In the genomic region with DNA sequence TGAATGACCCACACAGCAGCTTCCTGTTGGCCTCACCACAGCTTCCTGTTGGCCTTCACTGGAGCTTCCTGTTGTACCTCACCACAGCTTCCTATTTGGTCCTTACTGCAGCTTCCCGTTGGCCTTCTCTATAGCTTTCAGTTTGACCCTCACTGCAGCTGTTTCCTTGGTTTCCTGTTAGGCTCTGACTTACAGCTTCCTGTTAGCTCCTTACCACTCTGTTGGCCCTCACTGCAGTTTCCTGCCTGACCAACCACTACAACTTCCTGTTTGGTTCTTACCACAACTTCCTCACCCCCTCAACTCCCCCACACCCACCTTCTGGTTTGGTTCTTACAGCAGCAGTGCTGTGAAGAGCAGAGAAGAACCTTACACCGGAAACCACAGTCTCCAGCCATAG, we compare ENCODE assay signal across 10 mouse cellular contexts.
DNase-seq lines count a peak whose midpoint lies in the region; ATAC-seq and TF ChIP-seq lines count a peak whose summit lies in the region.
"Had no signal": no experiment of that assay in that cellular context is flagged by ENCODE, and none has a peak within 500 bp of the region (broad histone marks: within the 10 kb centered on the region; RNA-seq: fewer than 3 reads in every experiment).

No protein-coding gene starts in this region.

- no peak for DNase-seq in hindbrain, embryonic 11.5 days (ENCODE audit: low spot score)
- DNase-seq in liver, embryonic 14.5 days (ENCODE audit: low read depth in 3 of 3, low spot score in 3 of 3), result peak in 2 of 3 experiments; percentile 2 to 23
- peak; percentile 76 to 80 for DNase-seq in spleen, postnatal 36 days (ENCODE audit: low spot score in 2 of 2)
- DNase-seq in adipocyte (ENCODE audit: low spot score), result no peak
- DNase-seq in adrenal gland, postnatal 36 days, result no peak
- no peak for DNase-seq in layer of hippocampus, adult 8-10 months (ENCODE audit: low spot score in 2 of 2)

- TF ChIP-seq CTCF in liver, embryonic 14.5 days (IDR thresholded peaks at IDR 0.05; ENCODE audit: low read depth), result no peak

- peak overlapping the region; percentile 69 for H3K27ac ChIP-seq in hindbrain, embryonic 13.5 days
- no peak overlapping the region for H3K27ac ChIP-seq in hindbrain, embryonic 11.5 days (ENCODE audit: low read depth, low read length)
- no peak overlapping the region for H3K27ac ChIP-seq in liver, embryonic 14.5 days
- H3K27ac ChIP-seq: embryonic facial prominence, embryonic 12.5 days had no signal

- no peak for TF ChIP-seq EP300 in liver, embryonic 14.5 days (IDR thresholded peaks at IDR 0.05; ENCODE audit: low read depth)

- no peak overlapping the region for H3K4me3 ChIP-seq in hindbrain, embryonic 13.5 days
- H3K4me3 ChIP-seq in hindbrain, embryonic 11.5 days (ENCODE audit: low read depth, low read length), result no peak overlapping the region
- H3K4me3 ChIP-seq in liver, embryonic 14.5 days (ENCODE audit: insufficient read depth in 1 of 2, low read depth in 2 of 2, low read length in 2 of 2), result no peak overlapping the region
- H3K4me3 ChIP-seq: embryonic facial prominence, embryonic 12.5 days had no signal

- 0 out of 2 replicates have a peak, but pooled peaks cover 3% of the 10 kb centered on the region for H3K27me3 ChIP-seq in hindbrain, embryonic 13.5 days
- H3K27me3 ChIP-seq in hindbrain, embryonic 11.5 days (ENCODE audit: control insufficient read depth, insufficient read depth, low read length), result no peaks in the 10 kb centered on the region; the same call in 1 of the 2 replicates
- H3K27me3 ChIP-seq in liver, embryonic 14.5 days (ENCODE audit: control insufficient read depth, insufficient read depth, low read length), result no peaks in the 10 kb centered on the region
- H3K27me3 ChIP-seq: embryonic facial prominence, embryonic 12.5 days; Patski had no signal

- no peak overlapping the region for H3K4me2 ChIP-seq in hindbrain, embryonic 13.5 days
- no peak overlapping the region for H3K4me2 ChIP-seq in hindbrain, embryonic 11.5 days (replicated peaks; ENCODE audit: low read depth, low read length)
- no peak overlapping the region for H3K4me2 ChIP-seq in liver, embryonic 14.5 days (ENCODE audit: low read depth)
- H3K4me2 ChIP-seq: embryonic facial prominence, embryonic 12.5 days had no signal

- peaks cover 14% of the 10 kb centered on the region for H3K4me1 ChIP-seq in hindbrain, embryonic 13.5 days (replicated peaks)
- no peaks in the 10 kb centered on the region for H3K4me1 ChIP-seq in hindbrain, embryonic 11.5 days (replicated peaks; ENCODE audit: control insufficient read depth, insufficient read depth, low read length)
- no peaks in the 10 kb centered on the region; a peak in 1 of 4 replicates for H3K4me1 ChIP-seq in liver, embryonic 14.5 days (replicated peaks; ENCODE audit: control insufficient read depth in 2 of 2, insufficient read depth in 2 of 2, low read length in 1 of 2)
- H3K4me1 ChIP-seq: embryonic facial prominence, embryonic 12.5 days had no signal

- WGBS in hindbrain, embryonic 13.5 days, result 90% methylated on average over 2 of the region's 2 CpGs
- WGBS in hindbrain, embryonic 11.5 days, result 89% methylated on average over 2 of the region's 2 CpGs
- WGBS in liver, embryonic 14.5 days (ENCODE audit: insufficient replicate concordance), result 18% methylated on average over 2 of the region's 2 CpGs

- no peak overlapping the region for H3K9ac ChIP-seq in hindbrain, embryonic 13.5 days
- no peak overlapping the region for H3K9ac ChIP-seq in hindbrain, embryonic 11.5 days (ENCODE audit: low read depth, low read length)
- H3K9ac ChIP-seq in liver, embryonic 14.5 days (replicated peaks), result no peak overlapping the region
- H3K9ac ChIP-seq: embryonic facial prominence, embryonic 12.5 days had no signal

- ATAC-seq in hindbrain, embryonic 13.5 days (ENCODE audit: low FRiP score), result no peak
- ATAC-seq in hindbrain, embryonic 11.5 days (ENCODE audit: low FRiP score), result no peak
- peak; percentile 93 for ATAC-seq in CD4-positive, CD25-positive, alpha-beta regulatory T cell, adult 4 months
- ATAC-seq in liver, embryonic 14.5 days (ENCODE audit: insufficient read depth), result no peak
- ATAC-seq: Patski had no signal

- no peaks in the 10 kb centered on the region for H3K36me3 ChIP-seq in hindbrain, embryonic 13.5 days
- no peaks in the 10 kb centered on the region for H3K36me3 ChIP-seq in hindbrain, embryonic 11.5 days (ENCODE audit: control insufficient read depth, insufficient read depth, low read length)
- H3K36me3 ChIP-seq in liver, embryonic 14.5 days (replicated peaks; ENCODE audit: control insufficient read depth, insufficient read depth, low read depth), result no peaks in the 10 kb centered on the region
- H3K36me3 ChIP-seq: embryonic facial prominence, embryonic 12.5 days had no signal

- no peaks in the 10 kb centered on the region for H3K9me3 ChIP-seq in hindbrain, embryonic 13.5 days
- H3K9me3 ChIP-seq in hindbrain, embryonic 11.5 days (ENCODE audit: control insufficient read depth, low read length), result no peaks in the 10 kb centered on the region
- no peaks in the 10 kb centered on the region for H3K9me3 ChIP-seq in liver, embryonic 14.5 days (ENCODE audit: control insufficient read depth, low read length)
- H3K9me3 ChIP-seq: embryonic facial prominence, embryonic 12.5 days had no signal

Comparison
In these comparisons a context has a peak if more than half of its experiments do, and no peak if none do; other contexts are left out.
1. DNase-seq: peak in liver, embryonic 14.5 days (2 of 3) and spleen, postnatal 36 days (2 of 2); none in hindbrain, embryonic 11.5 days (single experiment), adipocyte (single experiment), adrenal gland, postnatal 36 days (0 of 2) and layer of hippocampus, adult 8-10 months (0 of 2).